Mouse (Mus musculus): ENCODE measurements around the gene Nat14. TPM values are rescaled to one million over a fixed set of nuclear protein-coding genes. Genes with fewer than 3 reads are reported as not detected.

The Nat14 gene
- polyA plus RNA-seq, 1 experiment = 2.8 TPM

DNA sequence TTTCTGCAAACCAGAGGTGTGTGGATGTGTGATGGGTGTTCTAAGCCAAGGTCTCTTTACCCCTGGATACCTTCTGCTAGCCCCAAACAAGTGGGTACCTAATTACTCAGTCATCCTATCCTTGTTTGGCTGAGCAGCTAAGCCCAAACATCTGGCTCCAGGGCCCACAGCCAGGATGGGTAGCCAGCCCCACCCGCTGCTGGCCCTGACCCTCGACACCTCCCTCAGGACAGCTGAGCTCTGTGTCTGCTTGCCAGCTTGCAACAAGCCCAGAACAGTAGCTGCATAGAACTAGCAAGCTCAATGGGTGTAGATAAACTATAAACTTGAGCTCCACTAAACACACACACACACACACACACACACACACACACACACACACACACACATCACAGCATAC lies 26.0 kb downstream of the Nat14 start:
- 77% methylated on average over 2 of the region's 2 CpGs for WGBS
- no peak overlapping the region for H3K27ac ChIP-seq (ENCODE audit: control insufficient read depth, insufficient read depth, low read depth, low read length, poor library complexity)

DNA sequence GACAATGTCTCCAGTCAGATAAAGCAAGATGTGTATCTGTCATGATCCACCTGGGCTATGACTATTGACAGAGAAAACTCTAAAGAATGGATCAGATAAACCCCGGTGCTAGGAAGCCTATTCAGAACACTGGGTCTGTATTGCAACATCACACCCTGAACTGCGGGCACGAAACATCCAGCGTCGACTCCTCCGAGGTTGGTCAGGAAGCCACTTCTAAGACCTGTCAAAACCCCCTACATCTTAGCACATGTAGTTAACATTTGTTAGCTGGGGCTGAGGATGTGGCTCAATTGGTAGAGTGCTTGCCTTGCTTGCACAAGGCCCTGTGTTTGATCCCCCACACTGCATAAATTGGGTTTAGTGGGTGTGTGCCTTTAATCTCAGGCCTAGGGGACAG lies 26.6 kb downstream of the Nat14 start:
- 47% methylated on average over 6 of the region's 6 CpGs for WGBS
- TF ChIP-seq POLR2A (IDR thresholded peaks at IDR 0.05; ENCODE audit: borderline replicate concordance, control insufficient read depth, low read depth, low read length) (no peak), CTCF (IDR thresholded peaks at IDR 0.05; ENCODE audit: control insufficient read depth, insufficient read depth, low read length) (no peak)
- Histone ChIP-seq H3K4me1 (ENCODE audit: control insufficient read depth, insufficient read depth, low read length) (no peaks in the 10 kb centered on the region; the same call in 1 of the 2 replicates), H3K27ac (ENCODE audit: control insufficient read depth, insufficient read depth, low read depth, low read length, poor library complexity) (no peak overlapping the region), H3K4me3 (replicated peaks; ENCODE audit: control insufficient read depth, low read depth, low read length) (no peak overlapping the region)

More for the DNA sequence above, 26.0 kb downstream of the Nat14 start:
- H3K4me1 ChIP-seq (ENCODE audit: control insufficient read depth, insufficient read depth, low read length) = no peaks in the 10 kb centered on the region; the same call in 1 of the 2 replicates
- no peak overlapping the region for H3K4me3 ChIP-seq (replicated peaks; ENCODE audit: control insufficient read depth, low read depth, low read length)
- TF ChIP-seq POLR2A (IDR thresholded peaks at IDR 0.05; ENCODE audit: borderline replicate concordance, control insufficient read depth, low read depth, low read length) (no peak), CTCF (IDR thresholded peaks at IDR 0.05; ENCODE audit: control insufficient read depth, insufficient read depth, low read length) (no peak)

DNA sequence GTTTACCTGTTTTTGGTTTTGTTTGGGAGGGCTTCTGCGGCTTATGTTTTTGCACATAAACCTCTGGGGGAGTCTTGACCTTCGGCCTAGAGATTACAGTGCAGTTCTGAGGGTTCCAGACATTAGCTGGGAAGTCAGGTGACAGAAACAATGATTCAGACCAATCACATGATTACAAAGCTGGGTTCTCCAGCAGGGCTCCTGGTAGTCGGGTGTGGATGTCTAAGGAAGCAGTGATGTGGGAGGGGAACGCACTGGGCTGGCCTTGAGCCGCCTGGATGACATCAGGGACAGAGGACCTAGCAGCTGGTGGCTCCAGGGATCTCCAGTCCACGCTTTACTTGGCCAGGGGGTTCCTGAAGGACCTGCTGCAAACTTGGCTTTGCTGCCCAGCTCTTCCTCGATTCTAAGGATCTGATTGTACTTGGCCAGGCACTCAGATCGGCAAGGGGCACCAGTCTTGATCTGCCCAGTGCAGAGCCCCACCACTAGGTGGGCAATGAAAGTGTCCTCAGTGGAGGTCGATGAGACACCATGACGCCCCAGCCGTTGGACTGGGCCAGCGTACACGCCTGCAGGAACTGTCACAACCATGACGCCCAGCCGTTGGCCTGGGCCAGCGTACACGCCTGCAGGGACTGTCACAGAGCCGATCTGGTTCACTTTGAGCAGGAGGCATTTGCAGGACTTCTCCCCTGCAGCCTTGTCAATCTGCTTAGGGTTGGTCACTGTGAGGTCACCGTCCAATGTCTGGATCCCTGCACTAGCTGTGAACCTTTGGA lies 28.9 kb downstream of the Nat14 start:
- 83% methylated on average over 19 of the region's 19 CpGs for WGBS
- no peak overlapping the region for H3K4me3 ChIP-seq (replicated peaks; ENCODE audit: control insufficient read depth, low read depth, low read length)
- no peak overlapping the region for H3K27ac ChIP-seq (ENCODE audit: control insufficient read depth, insufficient read depth, low read depth, low read length, poor library complexity)
- TF ChIP-seq POLR2A (IDR thresholded peaks at IDR 0.05; ENCODE audit: borderline replicate concordance, control insufficient read depth, low read depth, low read length) = no peak
- no peak for TF ChIP-seq CTCF (IDR thresholded peaks at IDR 0.05; ENCODE audit: control insufficient read depth, insufficient read depth, low read length)
- no peaks in the 10 kb centered on the region for H3K4me1 ChIP-seq (ENCODE audit: control insufficient read depth, insufficient read depth, low read length)

DNA sequence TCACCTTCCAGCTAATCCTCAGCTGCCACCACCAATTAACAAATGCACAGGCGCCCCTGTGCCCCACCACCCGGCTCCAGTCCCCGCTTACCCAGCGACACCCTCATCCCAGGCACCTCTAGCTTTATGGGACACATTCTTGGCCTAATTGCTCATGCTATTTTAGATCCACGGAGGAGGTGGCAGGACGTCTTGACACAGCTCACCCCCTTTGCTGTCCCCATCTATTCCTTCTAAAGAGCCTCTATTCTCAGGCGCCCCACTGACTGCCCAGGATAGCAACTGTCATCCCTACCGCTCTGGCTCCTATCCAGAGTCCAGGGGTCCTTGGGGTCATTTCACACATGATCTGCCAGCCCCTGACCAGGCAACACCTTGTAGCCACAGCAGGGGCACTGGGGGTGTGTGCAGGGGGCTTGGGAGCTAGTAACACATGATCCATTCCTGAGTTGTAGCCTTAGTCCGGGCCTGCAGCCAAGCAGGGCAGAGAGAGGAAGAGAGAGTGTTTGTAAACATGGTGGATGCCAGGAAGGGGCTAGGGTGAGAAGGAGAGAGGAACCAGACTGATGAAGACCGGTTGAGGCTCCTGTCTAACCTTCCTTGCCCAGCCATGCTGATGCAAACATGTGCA lies 32.1 kb downstream of the Nat14 start:
- no peaks in the 10 kb centered on the region for H3K4me1 ChIP-seq (ENCODE audit: control insufficient read depth, insufficient read depth, low read length)
- no peak overlapping the region for H3K4me3 ChIP-seq (replicated peaks; ENCODE audit: control insufficient read depth, low read depth, low read length)
- 63% methylated on average over 10 of the region's 10 CpGs for WGBS
- H3K27ac ChIP-seq (ENCODE audit: control insufficient read depth, insufficient read depth, low read depth, low read length, poor library complexity) = no peak overlapping the region
- TF ChIP-seq CTCF (IDR thresholded peaks at IDR 0.05; ENCODE audit: control insufficient read depth, insufficient read depth, low read length) (no peak), POLR2A (IDR thresholded peaks at IDR 0.05; ENCODE audit: borderline replicate concordance, control insufficient read depth, low read depth, low read length) (no peak)

DNA sequence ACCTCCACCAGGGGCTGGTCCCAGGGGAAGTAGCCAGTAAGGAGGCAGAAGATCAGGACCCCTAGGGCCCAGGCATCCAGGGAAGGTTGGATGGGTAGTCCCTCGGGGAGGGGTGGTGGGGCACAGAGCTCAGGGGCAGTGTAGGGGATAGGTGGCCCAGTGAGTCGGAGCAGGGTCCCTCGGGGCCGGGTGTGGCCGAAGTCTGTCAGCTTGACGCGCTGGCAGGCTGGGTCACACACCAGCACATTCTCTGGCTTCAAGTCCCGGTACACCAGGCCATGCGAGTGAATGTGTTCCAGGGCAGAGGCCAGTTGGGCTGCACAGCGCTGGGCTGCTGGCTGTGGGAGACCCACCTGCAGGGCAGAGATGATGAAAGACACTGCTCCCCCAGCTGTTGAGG lies 35.5 kb downstream of the Nat14 start:
- no peaks in the 10 kb centered on the region for H3K4me1 ChIP-seq (ENCODE audit: control insufficient read depth, insufficient read depth, low read length)
- TF ChIP-seq POLR2A (IDR thresholded peaks at IDR 0.05; ENCODE audit: borderline replicate concordance, control insufficient read depth, low read depth, low read length) (no peak), CTCF (IDR thresholded peaks at IDR 0.05; ENCODE audit: control insufficient read depth, insufficient read depth, low read length) (no peak)
- H3K27ac ChIP-seq (ENCODE audit: control insufficient read depth, insufficient read depth, low read depth, low read length, poor library complexity) = no peak overlapping the region
- WGBS = 82% methylated on average over 10 of the region's 10 CpGs
- no peak overlapping the region for H3K4me3 ChIP-seq (replicated peaks; ENCODE audit: control insufficient read depth, low read depth, low read length)

DNA sequence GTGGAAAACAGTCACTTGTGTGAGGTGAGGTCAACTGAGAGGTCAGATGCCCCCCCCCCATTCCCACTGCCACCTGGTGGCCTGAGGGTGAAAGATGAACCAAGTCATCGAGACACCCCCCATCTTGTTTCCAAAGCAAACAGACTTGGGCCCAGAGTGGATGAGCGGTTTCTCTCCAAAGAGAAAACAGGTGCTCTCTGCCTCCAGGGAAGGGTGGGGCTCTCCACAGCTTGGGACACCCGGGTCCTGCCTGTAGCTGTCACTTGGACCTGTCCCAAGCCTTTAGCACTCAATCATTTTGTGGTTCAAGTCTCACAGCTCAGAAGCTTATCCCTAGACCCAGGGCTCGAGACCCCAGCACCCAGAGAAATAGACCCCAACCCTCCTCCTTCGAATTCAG lies 41.7 kb downstream of the Nat14 start:
- TF ChIP-seq POLR2A (IDR thresholded peaks at IDR 0.05; ENCODE audit: borderline replicate concordance, control insufficient read depth, low read depth, low read length) = no peak
- TF ChIP-seq CTCF (IDR thresholded peaks at IDR 0.05; ENCODE audit: control insufficient read depth, insufficient read depth, low read length) = no peak
- Histone ChIP-seq H3K4me1 (ENCODE audit: control insufficient read depth, insufficient read depth, low read length) (no peaks in the 10 kb centered on the region; the same call in 1 of the 2 replicates), H3K27ac (ENCODE audit: control insufficient read depth, insufficient read depth, low read depth, low read length, poor library complexity) (no peak overlapping the region), H3K4me3 (replicated peaks; ENCODE audit: control insufficient read depth, low read depth, low read length) (no peak overlapping the region)
- WGBS = 59% methylated on average over 5 of the region's 5 CpGs

DNA sequence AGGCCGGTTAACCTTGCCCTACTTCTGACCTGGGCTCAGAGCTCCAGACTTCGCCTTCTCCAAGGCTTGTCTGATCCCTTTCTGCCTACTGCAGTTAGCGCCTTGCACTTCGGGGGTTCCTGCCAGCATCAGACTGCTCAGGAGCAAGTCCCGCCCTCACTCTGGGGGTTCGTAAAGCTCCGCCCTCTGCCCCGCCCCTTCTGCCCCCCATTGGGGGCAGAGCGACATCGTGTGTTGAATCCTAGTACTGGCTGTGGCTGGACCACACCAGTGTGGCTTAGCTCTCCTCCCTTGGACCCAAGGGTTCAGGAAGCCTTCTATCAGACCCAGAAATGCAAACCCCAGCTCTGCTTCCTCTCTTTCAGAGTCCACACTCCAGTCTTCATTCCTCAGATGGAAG lies 42.4 kb downstream of the Nat14 start, which contains the start of gene Sbk2:
Gene Sbk2, minus strand, starts transcription at position 135 of the 400 bp plus-strand sequence.
- WGBS = 1% methylated on average over 10 of the region's 10 CpGs
- no peaks in the 10 kb centered on the region; the same call in 1 of the 2 replicates for H3K4me1 ChIP-seq (ENCODE audit: control insufficient read depth, insufficient read depth, low read length)
- TF ChIP-seq POLR2A (IDR thresholded peaks at IDR 0.05; ENCODE audit: borderline replicate concordance, control insufficient read depth, low read depth, low read length) (no peak), CTCF (IDR thresholded peaks at IDR 0.05; ENCODE audit: control insufficient read depth, insufficient read depth, low read length) (peak; percentile 53; the same call in 1 of the 2 replicates)
- H3K4me3 ChIP-seq (replicated peaks; ENCODE audit: control insufficient read depth, low read depth, low read length) = no peak within 1 kb of the TSS
- H3K27ac ChIP-seq (ENCODE audit: control insufficient read depth, insufficient read depth, low read depth, low read length, poor library complexity) = no peak within 1 kb of the TSS

DNA sequence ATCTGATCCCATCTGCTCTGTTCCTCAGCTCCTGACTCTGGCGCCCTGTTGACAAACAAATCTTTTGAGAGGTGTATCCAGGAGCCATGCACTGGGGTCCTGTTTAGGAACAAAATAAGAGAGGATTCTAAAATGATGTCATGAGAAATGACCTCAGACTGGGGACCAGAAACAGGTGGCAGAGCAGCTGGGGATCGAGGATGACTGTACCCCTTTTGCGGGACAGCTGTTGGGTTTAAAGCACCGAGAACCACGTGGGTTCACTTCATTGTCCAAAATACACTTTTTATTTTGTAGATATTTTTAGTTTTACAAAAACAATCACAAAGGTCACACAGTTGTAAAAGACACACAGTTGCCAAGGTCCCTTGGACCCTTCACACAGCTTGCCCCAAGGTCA lies 43.2 kb downstream of the Nat14 start:
- 71% methylated on average over 5 of the region's 5 CpGs for WGBS
- TF ChIP-seq CTCF (IDR thresholded peaks at IDR 0.05; ENCODE audit: control insufficient read depth, insufficient read depth, low read length) (no peak), POLR2A (IDR thresholded peaks at IDR 0.05; ENCODE audit: borderline replicate concordance, control insufficient read depth, low read depth, low read length) (no peak)
- Histone ChIP-seq H3K4me1 (ENCODE audit: control insufficient read depth, insufficient read depth, low read length) (no peaks in the 10 kb centered on the region; the same call in 1 of the 2 replicates), H3K27ac (ENCODE audit: control insufficient read depth, insufficient read depth, low read depth, low read length, poor library complexity) (no peak overlapping the region), H3K4me3 (replicated peaks; ENCODE audit: control insufficient read depth, low read depth, low read length) (no peak overlapping the region)

All from bone marrow, adult 2 months (tissue).